Mouse (Mus musculus) R1 (cell line): Measurements from ENCODE around the gene Jph4.
A peak's percentile ranks its signal among the peaks of the same experiment; 100 is the strongest.

Source experiments
- DNase-seq: peaks from one replicate; pipeline ENCODE4 v3.0.0-alpha.2; 2018; ENCODE audit warnings: low read depth, low spot score

Gene Jph4

DNA sequence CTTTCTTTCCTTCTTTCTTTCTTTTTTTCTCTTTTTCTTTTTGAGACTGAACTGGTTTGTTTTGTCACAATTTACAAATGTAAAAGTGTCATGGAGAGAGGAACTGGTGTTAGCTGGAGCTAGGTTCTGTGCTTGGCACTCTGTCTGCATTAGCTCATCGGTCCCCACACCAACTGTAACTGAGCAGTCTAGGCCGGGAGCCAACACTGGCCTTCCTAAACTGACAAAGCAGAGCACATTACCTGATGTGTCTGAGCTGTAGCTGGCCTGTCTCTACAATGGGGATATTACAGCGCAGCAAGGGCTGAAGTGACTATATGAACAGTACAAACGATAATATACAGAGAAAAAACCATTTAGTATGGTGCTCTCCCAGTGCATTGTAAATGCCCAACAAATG lies 2.1 kb upstream of the Jph4 start:
- no peak for DNase-seq

GRCm38 (mm10) chr14:55115846-55116245 lies 889 bp downstream of the Jph4 start:
- peak; percentile 38 for DNase-seq

- DNase-seq = peak; percentile 64
Measured at GRCm38 (mm10) chr14:55114759-55115701, 1.7 kb downstream of the Jph4 start.

DNA sequence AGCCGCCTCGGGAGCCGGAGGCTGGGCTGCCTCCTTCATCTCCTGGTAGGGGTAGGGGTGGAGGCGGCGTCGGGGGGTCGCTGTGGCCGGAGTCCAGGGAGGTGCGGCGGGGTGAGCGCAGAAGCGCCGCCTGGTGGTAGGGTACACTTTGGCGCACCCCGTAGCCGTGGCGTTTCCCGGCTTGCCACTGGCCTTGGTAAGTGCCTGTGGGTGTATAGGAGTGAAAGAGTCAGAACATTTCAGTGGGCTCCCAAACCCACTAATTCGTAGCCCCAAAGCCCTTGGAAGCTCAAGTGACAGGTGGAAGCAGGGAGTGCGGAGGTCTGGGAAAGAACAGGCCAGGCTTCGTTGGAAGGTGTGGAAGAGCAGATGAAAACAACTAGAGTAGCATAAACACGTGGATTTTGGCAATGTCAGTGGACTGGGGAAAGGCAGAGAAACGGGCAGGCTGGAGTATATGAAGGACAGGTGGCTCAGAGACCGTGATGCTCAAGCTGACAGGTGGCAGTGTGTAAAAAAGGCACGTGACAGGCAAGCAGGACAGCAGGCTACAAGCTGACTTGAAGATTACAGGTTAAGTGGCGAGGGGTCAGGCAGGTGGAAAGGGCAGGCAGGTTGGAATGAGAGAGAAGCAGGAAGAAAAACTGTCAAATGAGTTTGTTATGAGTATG lies 2.6 kb downstream of the Jph4 start:
- DNase-seq = peak; percentile 71

DNA sequence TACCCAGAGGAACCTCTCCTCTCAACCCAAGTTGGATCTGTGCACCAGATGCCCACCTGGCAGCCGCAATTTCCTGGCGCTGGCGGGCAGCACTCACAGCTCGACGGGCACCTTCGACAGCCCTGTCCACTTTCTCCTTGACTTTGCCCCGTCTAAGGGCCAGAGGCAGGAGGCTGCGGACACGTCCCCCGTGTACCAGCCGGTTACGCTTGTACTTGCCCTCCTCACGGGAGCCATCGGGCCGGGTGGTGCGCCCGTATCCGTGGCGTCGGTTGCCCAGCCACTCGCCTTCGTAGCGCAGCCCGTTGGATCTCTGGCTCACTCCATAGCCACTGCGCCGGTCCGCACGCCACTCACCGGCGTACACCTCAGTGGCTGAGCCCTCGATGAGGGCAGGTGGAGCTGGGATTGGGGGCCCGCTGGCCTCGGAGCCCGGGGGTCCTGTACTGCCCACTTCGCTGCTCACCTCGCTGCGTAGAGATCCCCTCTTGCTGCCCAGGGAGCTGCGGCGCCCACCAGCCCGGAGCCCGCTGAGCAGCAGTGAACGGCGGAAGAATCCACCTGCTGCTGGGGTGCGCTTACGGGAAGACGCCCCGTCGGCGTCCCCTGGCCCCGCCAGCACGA lies 3.3 kb downstream of the Jph4 start:
- no peak for DNase-seq

- no peak for DNase-seq
Measured at GRCm38 (mm10) chr14:55111720-55112119, 5.0 kb downstream of the Jph4 start.

- DNase-seq = no peak
Measured at GRCm38 (mm10) chr14:55110076-55110475, 6.7 kb downstream of the Jph4 start.

DNA sequence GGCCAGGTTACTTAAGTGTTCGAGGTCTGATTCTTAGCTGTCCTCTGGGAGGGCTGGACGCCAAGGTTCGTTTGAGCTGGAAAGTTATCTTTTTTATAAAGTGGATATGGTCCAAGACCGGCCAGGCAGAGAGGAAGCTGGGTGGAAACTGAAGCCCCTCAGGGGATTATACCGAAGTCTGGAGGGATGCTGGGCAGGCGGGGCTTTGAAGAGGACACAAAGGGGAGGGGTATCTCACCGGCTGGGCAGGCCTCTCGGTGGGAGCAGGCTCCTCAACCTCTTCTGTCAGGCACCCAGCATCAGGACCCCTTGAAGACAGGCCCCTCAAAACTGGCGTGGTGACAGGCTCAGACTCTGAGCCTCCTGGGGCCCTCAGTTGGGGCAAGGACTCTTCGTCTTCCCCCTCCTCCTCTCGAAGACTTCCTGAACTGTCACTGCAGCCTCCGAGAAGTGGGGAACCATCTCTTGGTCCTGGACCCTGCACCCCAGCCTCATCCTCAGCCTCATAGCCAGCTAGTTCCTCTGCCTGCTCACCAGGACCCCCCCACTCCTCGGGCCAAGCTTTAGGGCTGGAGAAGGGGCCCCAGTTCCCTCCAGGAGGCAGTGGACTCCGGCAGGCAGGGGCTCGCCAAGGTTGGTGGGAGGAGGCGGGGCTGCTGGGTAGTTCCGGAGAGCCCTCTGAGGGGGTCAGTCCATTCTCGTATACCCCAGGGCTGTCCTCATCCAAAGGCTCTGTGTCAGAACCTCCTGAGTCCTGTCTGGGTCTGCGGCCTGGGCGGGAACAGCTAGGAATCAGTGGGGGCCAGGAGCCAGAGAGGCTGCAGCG lies 7.5 kb downstream of the Jph4 start:
- DNase-seq = no peak

GRCm38 (mm10) chr14:55108202-55108870 lies 8.4 kb downstream of the Jph4 start:
- no peak for DNase-seq

GRCm38 (mm10) chr14:55106990-55107389 lies 9.7 kb downstream of the Jph4 start:
- DNase-seq = no peak

GRCm38 (mm10) chr14:55105836-55106809 lies 10.6 kb downstream of the Jph4 start, which contains the start of gene Ap1g2:
Ap1g2 (minus strand) TSS chr14:55106593.
- DNase-seq = peak; percentile 93

DNA sequence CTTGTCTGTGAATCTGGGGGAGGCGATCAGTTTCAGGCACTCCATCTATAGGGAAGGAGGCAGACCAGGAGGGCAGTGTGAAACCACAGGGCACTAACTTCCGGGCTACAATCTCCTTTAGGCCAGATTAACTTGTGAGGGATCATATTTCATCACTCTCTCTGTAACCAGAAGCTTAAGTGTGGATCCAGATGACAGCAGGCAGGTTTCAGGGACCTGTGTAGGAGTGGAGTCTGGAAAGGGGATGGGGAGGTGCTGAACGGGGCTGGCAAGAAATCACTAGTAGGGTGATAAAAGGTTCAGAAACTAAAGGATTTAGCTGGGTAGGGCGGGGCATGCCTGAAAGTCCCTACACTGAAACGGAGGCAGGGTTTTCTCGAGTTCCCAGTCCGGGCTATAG lies 11.3 kb downstream of the Jph4 start:
- DNase-seq = no peak

DNA sequence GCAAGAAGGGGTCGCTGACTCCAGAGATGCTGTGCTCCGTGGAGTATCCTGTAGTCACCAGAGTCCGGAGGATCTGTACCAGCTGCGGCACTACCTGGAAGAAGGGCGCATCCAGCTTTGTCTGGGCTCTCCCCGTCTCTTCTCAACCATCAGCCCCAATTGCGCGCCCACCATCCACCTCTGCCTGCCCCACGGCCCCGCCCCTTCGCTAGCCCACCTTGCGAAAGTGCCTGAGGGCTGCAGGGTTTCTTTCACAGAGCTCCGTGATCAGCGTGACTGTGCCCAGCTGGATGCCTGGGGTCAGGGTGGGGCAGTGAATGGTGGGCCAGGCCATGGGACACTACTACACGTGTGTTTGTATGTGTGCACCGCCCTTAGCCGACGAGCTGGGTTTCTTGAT lies 12.4 kb downstream of the Jph4 start:
- DNase-seq = no peak

DNA sequence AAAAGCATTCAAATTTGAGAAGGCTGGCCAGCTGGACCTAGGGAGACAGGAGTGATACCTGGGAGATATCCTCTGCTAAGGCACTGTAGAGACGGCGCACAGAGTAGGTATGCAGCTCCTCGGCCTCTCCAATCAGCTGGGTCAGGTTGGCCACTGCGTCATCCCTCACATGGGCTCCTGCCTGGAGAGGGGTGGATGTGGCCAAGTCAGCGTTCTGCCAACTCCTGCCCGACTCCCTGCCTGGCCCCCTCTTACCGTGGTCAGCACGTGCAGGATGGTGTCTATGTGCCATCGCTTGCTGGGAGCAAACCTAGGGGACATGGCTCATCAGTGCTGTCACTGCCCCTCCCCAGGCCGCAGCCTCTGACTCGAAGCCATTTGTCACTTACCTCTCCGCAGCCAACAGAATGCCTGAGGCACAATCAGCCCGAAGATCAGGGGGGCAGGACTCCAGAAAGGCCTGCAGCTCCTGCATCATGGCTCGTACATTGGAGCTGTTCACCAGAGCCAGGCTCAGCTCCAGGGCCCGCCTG lies 14.4 kb downstream of the Jph4 start:
- no peak for DNase-seq

DNA sequence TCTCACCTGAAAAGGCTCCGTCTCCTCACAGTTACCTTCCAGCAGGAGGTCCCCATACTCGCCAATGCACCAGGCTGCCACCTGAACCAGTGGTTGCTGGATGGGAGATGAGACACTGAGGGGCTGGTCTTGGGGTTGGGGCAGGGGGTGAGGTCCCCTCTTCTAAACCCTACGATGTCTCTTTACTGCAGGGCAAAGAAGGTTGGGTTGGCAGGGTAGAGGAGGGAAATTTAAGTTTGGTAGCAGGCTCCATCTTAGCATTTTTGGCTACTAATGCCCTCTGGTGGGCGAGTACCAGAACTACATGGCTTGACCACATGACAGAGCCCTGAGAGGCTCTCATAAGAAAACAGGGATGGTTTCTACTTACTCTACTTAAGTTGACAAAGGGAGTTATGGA lies 15.1 kb downstream of the Jph4 start:
- DNase-seq = peak; percentile 75

DNA sequence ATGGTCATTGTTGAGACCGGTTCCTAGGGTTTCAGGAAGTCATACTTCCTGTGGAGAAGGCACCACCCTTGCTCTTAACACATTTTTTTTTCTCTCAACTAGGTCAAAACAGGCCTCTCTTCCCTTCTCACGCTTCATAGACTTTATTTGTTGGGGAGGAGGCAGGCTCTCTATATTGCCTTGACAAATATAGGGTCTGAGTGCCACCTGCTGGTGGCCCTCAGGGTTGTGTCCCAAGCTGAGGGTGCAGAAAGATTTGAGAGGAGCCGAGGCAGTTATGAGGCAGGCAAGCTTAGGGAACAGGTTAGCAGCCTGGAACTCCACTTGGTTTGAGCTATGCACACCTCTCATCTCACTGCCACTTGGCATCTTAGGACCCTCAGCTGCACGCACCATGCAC lies 18.7 kb downstream of the Jph4 start:
- DNase-seq = peak; percentile 86

- no peak for DNase-seq
Measured at GRCm38 (mm10) chr14:55097646-55098045, 19.1 kb downstream of the Jph4 start.

DNA sequence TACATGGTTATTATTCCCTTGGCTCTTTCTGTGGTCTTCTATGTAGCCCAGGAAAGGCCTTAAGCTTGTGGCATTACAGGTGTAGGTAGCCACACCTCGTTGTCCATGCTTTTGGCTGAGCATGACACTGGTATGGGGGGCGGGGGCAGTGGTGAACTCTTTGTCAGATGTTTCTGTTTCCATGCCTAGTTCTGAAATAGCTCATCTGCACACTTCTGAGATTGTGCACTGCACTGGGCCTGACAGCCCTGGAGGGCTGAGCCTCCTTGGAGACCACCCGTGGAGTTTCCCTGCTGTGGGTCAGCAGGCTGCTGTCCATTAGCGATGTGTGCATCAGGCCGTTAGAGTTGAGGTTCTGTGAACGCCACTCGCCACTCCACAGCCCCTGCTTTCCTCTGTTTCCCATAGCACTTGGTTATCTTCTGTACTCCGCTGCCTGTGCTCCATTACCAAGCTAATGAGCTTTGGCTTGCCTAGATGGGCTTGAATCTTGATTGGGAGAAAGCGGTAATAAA lies 20.1 kb downstream of the Jph4 start:
- DNase-seq = no peak

GRCm38 (mm10) chr14:55095671-55096070 lies 21.1 kb downstream of the Jph4 start:
- DNase-seq = no peak
